Mouse (Mus musculus) spleen, adult 2 months (tissue): ENCODE results near the gene Foxa3. TPM values are rescaled to one million over a fixed set of nuclear protein-coding genes. Genes with fewer than 3 reads are reported as not detected.

Experiments used
- DNase-seq, 2 experiments: peaks; one replicate each; pipeline versions ENCODE4 v3.0.0 to v3.0.0-alpha.2; 2012 to 2021; ENCODE audit warnings: low spot score in 2 of 2, low read depth in 1 of 2
- H3K27ac ChIP-seq: fragments of 200-500 bp; 2 replicates; pipeline ENCODE4 v1.5.1; 2012; ENCODE audit warnings: low read length, inconsistent platforms; ENCODE audit not compliant: insufficient read depth
- H3K27me3 ChIP-seq: fragments of 200-500 bp; 2 replicates; pipeline ENCODE4 v1.6.1; 2012; ENCODE audit warnings: mild to moderate bottlenecking, moderate library complexity, low read length, inconsistent platforms; ENCODE audit not compliant: control insufficient read depth, insufficient read depth
- H3K36me3 ChIP-seq: fragments of 200-500 bp; 2 replicates; pipeline ENCODE4 v1.6.1; 2012; ENCODE audit warnings: mild to moderate bottlenecking, low read length, inconsistent platforms; ENCODE audit not compliant: control insufficient read depth, insufficient read depth
- H3K4me1 ChIP-seq: fragments of 200-500 bp; 2 replicates; pipeline ENCODE4 v1.6.1; 2011; ENCODE audit warnings: inconsistent platforms; ENCODE audit not compliant: control insufficient read depth, insufficient read depth, insufficient read length
- H3K4me3 ChIP-seq: fragments of 200-500 bp; 2 replicates; pipeline ENCODE4 v1.5.1; 2011; ENCODE audit warnings: mild to moderate bottlenecking, inconsistent platforms; ENCODE audit not compliant: insufficient read depth, insufficient read length; ENCODE audit errors: extremely low read depth
- CTCF ChIP-seq: fragments of 200-500 bp; IDR thresholded peaks from 2 replicates; pipeline ENCODE4 v1.5.1; 2011; ENCODE audit warnings: mild to moderate bottlenecking, inconsistent platforms; ENCODE audit not compliant: insufficient read depth, insufficient read length, insufficient replicate concordance; ENCODE audit errors: extremely low read depth
- POLR2A ChIP-seq: fragments of 200-500 bp; IDR thresholded peaks from 2 replicates; pipeline ENCODE4 v1.6.1; 2011; ENCODE audit warnings: low read depth, low read length, inconsistent platforms
- WGBS: fragments of 180-500 bp; shearing (Covaris S2); methylation state at CpG from one replicate; pipeline ENCODE4 v1.1.7; 2018; 5-methylcytosine and 5-hydroxymethylcytosine counted together
- polyA plus RNA-seq: library from polyadenylated mRNA; depleted of rRNA; stranded (reverse); fragments of >200 nt; gene quantifications from 2 replicates; pipeline ENCODE4 v1.2.3, GENCODE M21; 2012

Gene Foxa3
- polyA plus RNA-seq, 1 experiment, result 0.49 TPM

- TF ChIP-seq POLR2A (no peak), CTCF (no peak)
- DNase-seq, result no peak
- Histone ChIP-seq H3K4me3 (no peak overlapping the region), H3K36me3 (no peaks in the 10 kb centered on the region), H3K27me3 (peaks cover 6% of the 10 kb centered on the region), H3K27ac (no peak overlapping the region), H3K4me1 (peaks cover 5% of the 10 kb centered on the region; the same call in 1 of the 2 replicates)
- WGBS, result 66% methylated on average over 2 of the region's 2 CpGs
Observed at GRCm38 (mm10) chr7:19012882-19013281, 10.5 kb downstream of the Foxa3 start.

DNA sequence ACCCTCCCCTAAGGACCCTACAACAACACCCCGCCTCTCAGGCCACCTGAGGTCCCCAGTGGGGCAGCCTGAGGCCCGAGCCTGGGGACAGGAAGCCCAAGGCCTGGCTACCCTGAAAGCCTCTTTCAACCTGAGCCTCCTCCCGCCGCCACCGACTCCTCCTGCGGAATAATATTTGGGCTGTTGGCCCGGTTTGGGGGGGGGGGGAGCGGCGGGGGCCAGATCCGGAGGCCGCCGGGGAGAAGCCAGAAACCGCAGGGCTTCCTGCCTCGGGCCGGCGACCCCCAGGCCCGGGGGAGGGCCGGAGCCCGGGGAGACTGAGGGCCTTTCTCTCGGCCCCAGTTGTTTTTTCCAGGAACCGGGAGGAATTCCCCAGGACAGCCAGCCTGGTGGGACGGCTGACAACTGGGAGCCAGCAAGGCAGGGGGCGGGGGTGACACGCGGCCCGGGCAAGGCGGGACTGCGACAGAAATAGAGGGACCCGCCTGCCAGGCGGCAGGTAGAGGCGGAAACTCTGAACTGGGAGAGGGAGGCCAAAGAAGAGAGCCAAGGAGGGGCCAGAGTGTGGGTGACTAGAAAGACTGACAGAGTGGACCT, 11.2 kb downstream of the Foxa3 start:
- H3K4me1 ChIP-seq, result peaks cover 5% of the 10 kb centered on the region; the same call in 1 of the 2 replicates
- H3K27ac ChIP-seq, result no peak overlapping the region
- no peak for DNase-seq
- WGBS, result 2% methylated on average over 31 of the region's 31 CpGs
- H3K36me3 ChIP-seq, result no peaks in the 10 kb centered on the region
- peaks cover 6% of the 10 kb centered on the region for H3K27me3 ChIP-seq
- TF ChIP-seq CTCF, result no peak
- no peak for TF ChIP-seq POLR2A
- H3K4me3 ChIP-seq, result no peak overlapping the region; the same call in 1 of the 2 replicates

GRCm38 (mm10) chr7:19010581-19010980, 12.8 kb downstream of the Foxa3 start:
- H3K36me3 ChIP-seq, result peaks cover 3% of the 10 kb centered on the region; the same call in 1 of the 2 replicates
- peaks cover 6% of the 10 kb centered on the region for H3K27me3 ChIP-seq
- no peak for TF ChIP-seq CTCF
- no peak for TF ChIP-seq POLR2A
- H3K4me1 ChIP-seq, result peaks cover 5% of the 10 kb centered on the region; the same call in 1 of the 2 replicates
- H3K4me3 ChIP-seq, result no peak overlapping the region
- DNase-seq, result no peak
- 91% methylated on average over 7 of the region's 7 CpGs for WGBS
- H3K27ac ChIP-seq, result no peak overlapping the region

GRCm38 (mm10) chr7:19007026-19007977, 16.0 kb downstream of the Foxa3 start:
- WGBS, result 79% methylated on average over 13 of the region's 13 CpGs
- DNase-seq, result no peak
- no peak overlapping the region for H3K27ac ChIP-seq
- peaks cover 7% of the 10 kb centered on the region; the same call in 1 of the 2 replicates for H3K36me3 ChIP-seq
- TF ChIP-seq POLR2A, result no peak
- TF ChIP-seq CTCF, result no peak
- H3K27me3 ChIP-seq, result peaks cover 5% of the 10 kb centered on the region
- no peak overlapping the region for H3K4me3 ChIP-seq
- peaks cover 12% of the 10 kb centered on the region for H3K4me1 ChIP-seq

DNA sequence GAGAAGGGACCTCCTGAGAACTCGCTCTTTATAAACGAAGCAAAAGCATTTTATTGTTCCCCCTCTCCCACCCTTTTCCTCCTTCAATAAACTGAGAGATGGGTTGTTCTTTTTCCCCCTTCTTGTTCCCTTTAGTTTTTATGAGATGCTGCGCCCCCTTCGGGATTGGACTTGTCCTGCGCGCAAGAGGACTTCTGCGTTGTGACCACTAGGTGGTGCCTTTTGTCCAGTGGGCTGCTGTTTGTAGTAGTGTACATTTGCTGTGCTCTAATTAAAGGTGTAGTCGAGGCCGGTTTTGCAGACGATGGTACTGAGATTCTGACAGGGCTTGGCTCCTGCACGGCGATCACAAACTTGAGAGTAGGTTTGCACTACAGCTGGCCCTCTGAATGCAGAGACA, 16.9 kb downstream of the Foxa3 start:
- Histone ChIP-seq H3K4me1 (peaks cover 15% of the 10 kb centered on the region), H3K27ac (no peak overlapping the region), H3K27me3 (no peaks in the 10 kb centered on the region), H3K36me3 (peaks cover 7% of the 10 kb centered on the region; the same call in 1 of the 2 replicates), H3K4me3 (no peak overlapping the region)
- WGBS, result 8% methylated on average over 12 of the region's 12 CpGs
- no peak for TF ChIP-seq POLR2A
- TF ChIP-seq CTCF, result peak; percentile 98
- DNase-seq, result peak; percentile 72 to 75

DNA sequence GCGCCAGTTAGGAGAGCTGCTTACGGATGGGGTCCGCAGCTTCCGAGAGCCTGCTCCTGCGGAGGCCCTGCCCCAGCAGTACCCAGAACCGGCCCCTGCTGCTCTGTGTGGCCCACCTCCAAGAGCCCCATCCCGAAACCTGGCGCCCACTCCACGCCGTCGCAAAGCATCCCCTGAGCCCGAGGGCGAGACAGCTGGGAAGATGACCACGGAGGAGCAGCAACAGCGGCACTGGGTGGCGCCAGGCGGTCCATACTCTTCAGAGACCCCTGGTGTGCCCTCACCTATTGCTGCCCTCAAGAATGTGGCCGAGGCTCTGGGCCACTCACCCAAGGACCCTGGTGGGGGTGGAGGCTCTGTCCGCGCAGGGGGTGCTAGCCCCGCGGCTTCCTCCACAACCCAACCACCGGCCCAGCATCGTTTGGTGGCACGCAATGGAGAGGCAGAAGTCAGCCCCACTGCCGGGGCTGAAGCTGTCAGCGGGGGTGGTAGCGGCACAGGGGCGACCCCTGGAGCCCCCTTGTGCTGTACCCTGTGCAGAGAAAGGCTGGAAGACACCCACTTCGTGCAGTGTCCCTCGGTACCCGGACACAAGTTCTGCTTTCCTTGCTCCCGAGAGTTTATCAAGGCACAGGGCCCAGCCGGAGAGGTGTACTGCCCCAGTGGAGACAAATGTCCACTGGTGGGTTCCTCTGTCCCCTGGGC, 17.8 kb downstream of the Foxa3 start:
- Histone ChIP-seq H3K4me3 (no peak overlapping the region), H3K36me3 (peaks cover 7% of the 10 kb centered on the region; the same call in 1 of the 2 replicates), H3K27me3 (no peaks in the 10 kb centered on the region), H3K4me1 (peaks cover 15% of the 10 kb centered on the region), H3K27ac (no peak overlapping the region)
- WGBS, result 89% methylated on average over 34 of the region's 34 CpGs
- DNase-seq, result no peak
- no peak for TF ChIP-seq POLR2A
- TF ChIP-seq CTCF, result no peak
